Mouse (Mus musculus) liver, embryonic 12.5 days (tissue): ENCODE results near the gene C1qtnf7. TPM values are rescaled to one million over a fixed set of nuclear protein-coding genes. Genes with fewer than 3 reads are reported as not detected.

ENCODE experiments used
- ATAC-seq: fragments of 200-750 bp; cut with Nextera tagmentation; 2 replicates; pipeline ENCODE4 v1.8.0; 2017; ENCODE audit warnings: moderate number of reproducible peaks, mild to moderate bottlenecking, moderate library complexity
- H3K27ac ChIP-seq: fragments of 300-500 bp; sonication (generic); 2 replicates; pipeline ENCODE4 v1.5.1; 2016; ENCODE audit warnings: mild to moderate bottlenecking
- H3K27me3 ChIP-seq: fragments of 300-500 bp; sonication (generic); replicated peaks from 2 replicates; pipeline ENCODE4 v1.6.1; 2016; ENCODE audit warnings: mild to moderate bottlenecking, moderate library complexity
- H3K36me3 ChIP-seq: fragments of 300-500 bp; sonication (generic); 2 replicates; pipeline ENCODE4 v1.6.1; 2016; ENCODE audit warnings: mild to moderate bottlenecking, moderate library complexity
- H3K4me1 ChIP-seq: fragments of 300-500 bp; sonication (generic); 2 replicates; pipeline ENCODE4 v1.6.1; 2016
- H3K4me2 ChIP-seq: fragments of 300-500 bp; sonication (generic); 2 replicates; pipeline ENCODE4 v1.6.1; 2016; ENCODE audit warnings: mild to moderate bottlenecking, moderate library complexity
- H3K4me3 ChIP-seq: fragments of 300-500 bp; sonication (generic); 2 replicates; pipeline ENCODE4 v1.5.1; 2016; ENCODE audit warnings: mild to moderate bottlenecking, moderate library complexity
- H3K9ac ChIP-seq: fragments of 300-500 bp; sonication (generic); 2 replicates; pipeline ENCODE4 v1.6.1; 2016; ENCODE audit warnings: mild to moderate bottlenecking, moderate library complexity
- H3K9me3 ChIP-seq: fragments of 300-500 bp; sonication (generic); replicated peaks from 2 replicates; pipeline ENCODE4 v1.6.1; 2016; ENCODE audit warnings: mild to moderate bottlenecking, moderate library complexity
- WGBS: fragments of 180-500 bp; shearing (Covaris S2); methylation state at CpG from one replicate; pipeline ENCODE4 v1.1.7; 2016; ENCODE audit not compliant: insufficient replicate concordance; 5-methylcytosine and 5-hydroxymethylcytosine counted together
- polyA plus RNA-seq: library from polyadenylated mRNA; unstranded; fragments of >200 nt; fragmentation: Nextera tagmentation; extraction: Ambion mirVana; gene quantifications from 2 replicates; pipeline ENCODE4 v1.2.1, GENCODE M21; 2016

C1qtnf7 gene
- polyA plus RNA-seq, 1 experiment from 2014 or later = 1.2 TPM

GRCm38 (mm10) chr5:43585406-43586245 is 70.3 kb downstream of the C1qtnf7 start:
- Histone ChIP-seq H3K4me1 (no peaks in the 10 kb centered on the region), H3K27ac (no peak overlapping the region)
- 51% methylated on average over 11 of the region's 11 CpGs for WGBS

DNA sequence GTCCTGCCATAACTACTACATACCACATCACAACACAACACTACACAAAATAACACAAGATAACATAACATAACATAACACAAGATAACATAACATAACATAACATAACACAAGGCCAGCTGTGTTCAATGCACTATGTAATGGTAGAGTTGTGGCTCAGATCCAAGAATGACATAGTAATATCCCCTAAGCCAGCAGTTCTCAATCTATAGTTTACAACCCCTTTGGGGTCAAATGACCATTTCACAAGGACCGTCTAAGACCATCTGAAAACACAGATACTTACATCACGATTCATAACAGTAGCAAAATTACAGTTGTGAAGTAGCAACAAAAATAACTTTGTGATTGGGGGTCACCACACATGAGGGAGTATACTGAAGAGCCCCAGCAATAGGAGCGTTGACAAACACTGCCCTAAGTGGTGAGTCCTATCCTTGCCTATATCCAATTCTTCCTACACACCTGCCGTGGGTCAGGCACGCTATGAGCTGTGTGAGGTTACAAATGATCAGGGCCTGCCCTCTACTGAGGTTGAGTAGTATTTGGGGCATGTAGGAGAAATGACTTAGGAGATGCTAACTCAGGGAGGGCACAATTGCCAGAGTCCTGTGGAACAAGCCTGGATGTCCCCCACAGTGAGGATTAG is 73.6 kb downstream of the C1qtnf7 start:
- no peak for ATAC-seq
- H3K9ac ChIP-seq = no peak overlapping the region
- no peak overlapping the region for H3K27ac ChIP-seq
- no peak overlapping the region for H3K4me3 ChIP-seq
- no peaks in the 10 kb centered on the region for H3K9me3 ChIP-seq
- WGBS = 67% methylated on average over 5 of the region's 5 CpGs
- H3K27me3 ChIP-seq = no peaks in the 10 kb centered on the region
- no peak overlapping the region for H3K4me2 ChIP-seq
- H3K4me1 ChIP-seq = no peaks in the 10 kb centered on the region
- H3K36me3 ChIP-seq = no peaks in the 10 kb centered on the region

More at GRCm38 (mm10) chr5:43585406-43586245, 70.3 kb downstream of the C1qtnf7 start:
- Histone ChIP-seq H3K4me3 (no peak overlapping the region), H3K4me2 (no peak overlapping the region), H3K27me3 (no peaks in the 10 kb centered on the region), H3K36me3 (no peaks in the 10 kb centered on the region), H3K9ac (no peak overlapping the region), H3K9me3 (no peaks in the 10 kb centered on the region)
- no peak for ATAC-seq

GRCm38 (mm10) chr5:43589440-43589830 is 74.1 kb downstream of the C1qtnf7 start:
- Histone ChIP-seq H3K9me3 (no peaks in the 10 kb centered on the region), H3K4me2 (no peak overlapping the region), H3K27ac (no peak overlapping the region), H3K4me1 (no peaks in the 10 kb centered on the region), H3K36me3 (no peaks in the 10 kb centered on the region), H3K4me3 (no peak overlapping the region), H3K27me3 (no peaks in the 10 kb centered on the region), H3K9ac (no peak overlapping the region)
- WGBS = 56% methylated on average over 2 of the region's 2 CpGs
- ATAC-seq = no peak

- H3K4me3 ChIP-seq = no peak overlapping the region
- no peaks in the 10 kb centered on the region for H3K4me1 ChIP-seq
- no peak overlapping the region for H3K9ac ChIP-seq
- no peak for ATAC-seq
- no peaks in the 10 kb centered on the region for H3K27me3 ChIP-seq
- 65% methylated on average over 2 of the region's 2 CpGs for WGBS
- H3K36me3 ChIP-seq = no peaks in the 10 kb centered on the region
- no peak overlapping the region for H3K27ac ChIP-seq
- no peaks in the 10 kb centered on the region for H3K9me3 ChIP-seq
- no peak overlapping the region for H3K4me2 ChIP-seq
These were observed 75.0 kb downstream of the C1qtnf7 start for GRCm38 (mm10) chr5:43590311-43590731.

DNA sequence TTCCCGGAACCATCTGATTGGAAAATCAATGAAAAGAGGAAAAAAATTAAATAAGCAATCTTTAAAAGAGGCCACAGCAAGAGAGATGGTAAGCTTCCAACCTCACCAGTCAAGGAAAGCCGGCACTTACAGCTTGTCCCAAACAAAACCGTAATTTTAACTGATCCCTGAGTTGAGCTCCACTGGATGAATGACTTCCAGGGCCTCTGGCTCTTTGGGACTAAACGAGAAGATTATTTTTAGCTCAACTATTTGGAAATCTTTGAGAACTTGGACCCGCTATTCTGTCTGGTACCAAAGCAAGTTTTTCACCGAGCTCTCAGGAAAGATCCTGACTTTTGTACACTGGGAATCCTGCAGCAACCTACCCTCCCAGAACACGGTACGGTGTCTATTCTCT is 86.3 kb downstream of the C1qtnf7 start:
- H3K9me3 ChIP-seq = no peaks in the 10 kb centered on the region
- ATAC-seq = no peak
- no peak overlapping the region for H3K9ac ChIP-seq
- H3K36me3 ChIP-seq = no peaks in the 10 kb centered on the region
- H3K4me1 ChIP-seq = no peaks in the 10 kb centered on the region
- no peak overlapping the region for H3K4me3 ChIP-seq
- H3K27me3 ChIP-seq = no peaks in the 10 kb centered on the region
- 74% methylated on average over 8 of the region's 8 CpGs for whole genome bisulfite sequencing
- H3K4me2 ChIP-seq = no peak overlapping the region
- H3K27ac ChIP-seq = no peak overlapping the region

GRCm38 (mm10) chr5:43602518-43602917 is 87.2 kb downstream of the C1qtnf7 start:
- H3K4me1 ChIP-seq = no peaks in the 10 kb centered on the region
- H3K9me3 ChIP-seq = no peaks in the 10 kb centered on the region
- no peaks in the 10 kb centered on the region for H3K27me3 ChIP-seq
- H3K36me3 ChIP-seq = no peaks in the 10 kb centered on the region
- 69% methylated on average over 3 of the region's 3 CpGs for WGBS
- no peak overlapping the region for H3K9ac ChIP-seq
- no peak for ATAC-seq
- no peak overlapping the region for H3K27ac ChIP-seq
- H3K4me3 ChIP-seq = no peak overlapping the region
- no peak overlapping the region for H3K4me2 ChIP-seq

DNA sequence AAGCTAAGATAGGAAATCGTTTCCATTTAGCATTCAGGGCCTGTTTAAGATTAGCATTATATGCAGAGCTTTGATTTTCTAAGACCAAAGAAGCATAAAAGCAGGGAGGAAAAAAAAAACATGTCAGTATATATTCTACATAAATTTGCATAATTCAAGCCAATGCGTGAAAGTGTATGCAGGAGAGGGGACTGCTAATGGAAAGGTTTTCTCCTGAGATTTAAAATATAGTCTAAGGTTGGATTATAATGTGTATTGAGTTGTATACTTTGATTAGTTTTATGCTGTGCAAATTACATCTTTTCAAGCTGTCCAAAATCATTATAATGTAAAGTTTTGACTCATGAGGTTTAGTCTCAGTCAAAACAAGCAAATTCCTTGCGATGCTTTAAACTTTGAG is 88.2 kb downstream of the C1qtnf7 start:
- 71% methylated on average over 3 of the region's 3 CpGs for WGBS

DNA sequence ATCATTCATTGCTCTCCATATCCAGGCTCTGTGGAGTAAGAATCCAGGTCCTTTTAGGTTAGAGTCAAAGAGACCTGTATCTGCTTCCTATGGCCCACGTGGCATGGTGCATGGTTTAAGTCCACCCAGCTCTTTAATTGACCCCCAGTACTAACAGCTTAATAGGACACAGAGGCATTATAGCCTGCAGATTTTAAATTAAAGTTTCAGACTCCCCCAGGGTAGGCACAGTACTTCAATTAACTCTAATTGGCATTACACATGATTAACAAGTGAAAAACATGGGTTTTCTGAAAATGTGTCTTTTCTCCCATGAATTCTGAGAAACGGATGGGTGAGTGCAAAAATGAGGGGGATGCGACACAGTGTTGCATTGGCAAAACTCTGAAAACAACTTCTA is 92.7 kb downstream of the C1qtnf7 start:
- Histone ChIP-seq H3K4me2 (no peak overlapping the region), H3K4me3 (no peak overlapping the region), H3K9ac (no peak overlapping the region), H3K9me3 (no peaks in the 10 kb centered on the region), H3K4me1 (no peaks in the 10 kb centered on the region), H3K27ac (no peak overlapping the region), H3K36me3 (no peaks in the 10 kb centered on the region), H3K27me3 (no peaks in the 10 kb centered on the region)
- no peak for ATAC-seq
- 67% methylated on average over 3 of the region's 3 CpGs for WGBS

More for the DNA sequence above, 88.2 kb downstream of the C1qtnf7 start:
- ATAC-seq = no peak
- Histone ChIP-seq H3K36me3 (no peaks in the 10 kb centered on the region), H3K9ac (no peak overlapping the region), H3K4me1 (no peaks in the 10 kb centered on the region), H3K4me2 (no peak overlapping the region), H3K4me3 (no peak overlapping the region), H3K9me3 (no peaks in the 10 kb centered on the region), H3K27me3 (no peaks in the 10 kb centered on the region), H3K27ac (no peak overlapping the region)

- no peaks in the 10 kb centered on the region for H3K9me3 ChIP-seq
- H3K4me2 ChIP-seq = no peak overlapping the region
- ATAC-seq = no peak
- H3K4me3 ChIP-seq = no peak overlapping the region
- H3K4me1 ChIP-seq = no peaks in the 10 kb centered on the region
- H3K27me3 ChIP-seq = no peaks in the 10 kb centered on the region
- WGBS = 60% methylated on average over 1 of the region's 1 CpGs
- H3K9ac ChIP-seq = no peak overlapping the region
- H3K27ac ChIP-seq = no peak overlapping the region
- H3K36me3 ChIP-seq = no peaks in the 10 kb centered on the region
These were observed 94.4 kb downstream of the C1qtnf7 start for GRCm38 (mm10) chr5:43609760-43610159.

- H3K27me3 ChIP-seq = no peaks in the 10 kb centered on the region
- H3K4me1 ChIP-seq = no peaks in the 10 kb centered on the region
- H3K36me3 ChIP-seq = no peaks in the 10 kb centered on the region
- ATAC-seq = no peak
- no peak overlapping the region for H3K4me3 ChIP-seq
- H3K4me2 ChIP-seq = no peak overlapping the region
- H3K9me3 ChIP-seq = no peaks in the 10 kb centered on the region
- no peak overlapping the region for H3K27ac ChIP-seq
- 53% methylated on average over 7 of the region's 7 CpGs for WGBS
- H3K9ac ChIP-seq = no peak overlapping the region
These were observed 106.4 kb downstream of the C1qtnf7 start for GRCm38 (mm10) chr5:43621575-43622299.

DNA sequence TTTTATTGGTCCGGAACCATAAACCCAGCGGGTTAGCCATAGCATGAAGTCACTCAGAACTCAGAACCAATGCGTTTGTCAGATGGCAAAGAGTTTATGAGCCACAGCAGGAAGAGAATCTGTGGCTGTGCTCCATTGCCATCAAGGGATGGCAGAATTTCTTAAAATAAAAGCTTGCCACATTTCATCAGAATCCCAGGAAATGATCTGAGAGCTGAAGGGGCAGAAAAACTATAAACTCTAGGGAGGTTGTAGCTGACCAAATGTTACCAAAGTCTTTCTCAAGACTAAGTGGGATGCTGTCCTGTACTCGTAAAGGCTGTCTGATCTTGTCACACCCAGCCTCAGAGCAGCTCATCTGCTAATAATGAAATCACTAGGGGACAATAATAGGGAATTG is 110.1 kb downstream of the C1qtnf7 start:
- H3K27me3 ChIP-seq = no peaks in the 10 kb centered on the region
- H3K4me1 ChIP-seq = no peaks in the 10 kb centered on the region
- H3K9ac ChIP-seq = no peak overlapping the region
- H3K4me2 ChIP-seq = no peak overlapping the region
- H3K4me3 ChIP-seq = no peak overlapping the region
- no peak for ATAC-seq
- no peak overlapping the region for H3K27ac ChIP-seq
- no peaks in the 10 kb centered on the region for H3K9me3 ChIP-seq
- WGBS = 66% methylated on average over 4 of the region's 4 CpGs
- no peaks in the 10 kb centered on the region for H3K36me3 ChIP-seq

DNA sequence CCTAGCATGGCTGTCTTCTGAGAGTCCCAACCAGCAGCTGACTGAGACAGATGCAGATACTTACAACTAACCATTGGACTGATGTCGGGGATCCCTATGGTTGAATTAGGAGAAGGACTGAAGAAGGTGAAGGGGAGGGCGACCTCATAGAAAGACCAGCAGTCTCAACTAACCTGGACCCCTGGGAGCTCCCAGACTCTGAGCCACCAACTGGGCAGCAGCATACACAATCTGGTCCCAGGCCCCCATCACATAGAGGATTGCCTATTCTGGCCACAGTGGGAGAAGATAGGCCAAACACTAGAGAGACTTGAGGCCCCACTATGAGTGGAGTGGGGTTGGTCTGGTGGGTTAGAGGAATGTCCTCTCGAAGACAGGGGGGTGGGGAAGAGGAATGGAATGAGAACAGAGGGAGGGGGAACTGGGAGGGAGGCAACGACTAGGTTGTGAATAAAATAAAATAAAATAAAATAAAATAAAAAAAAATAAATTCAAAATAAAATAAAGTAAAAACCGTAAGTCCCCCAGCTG is 118.8 kb downstream of the C1qtnf7 start:
- WGBS = 76% methylated on average over 5 of the region's 5 CpGs
- ATAC-seq = no peak
- Histone ChIP-seq H3K9ac (no peak overlapping the region), H3K27me3 (no peaks in the 10 kb centered on the region), H3K4me2 (no peak overlapping the region), H3K4me3 (no peak overlapping the region), H3K27ac (no peak overlapping the region), H3K36me3 (no peaks in the 10 kb centered on the region), H3K4me1 (no peaks in the 10 kb centered on the region), H3K9me3 (no peaks in the 10 kb centered on the region)
